Mouse (Mus musculus) T-cell, adult 2 months (primary cell): Measurements from ENCODE around the gene Ifit2.
"Not testable (repeated sequence)": the region's sequence is repeated elsewhere in the genome, so short reads cannot be mapped to it uniquely, and the experiment has no call there.

Source experiments
- DNase-seq: peaks from one replicate; pipeline ENCODE4 v3.0.0; 2022; ENCODE audit warnings: low spot score

Ifit2 gene

DNA sequence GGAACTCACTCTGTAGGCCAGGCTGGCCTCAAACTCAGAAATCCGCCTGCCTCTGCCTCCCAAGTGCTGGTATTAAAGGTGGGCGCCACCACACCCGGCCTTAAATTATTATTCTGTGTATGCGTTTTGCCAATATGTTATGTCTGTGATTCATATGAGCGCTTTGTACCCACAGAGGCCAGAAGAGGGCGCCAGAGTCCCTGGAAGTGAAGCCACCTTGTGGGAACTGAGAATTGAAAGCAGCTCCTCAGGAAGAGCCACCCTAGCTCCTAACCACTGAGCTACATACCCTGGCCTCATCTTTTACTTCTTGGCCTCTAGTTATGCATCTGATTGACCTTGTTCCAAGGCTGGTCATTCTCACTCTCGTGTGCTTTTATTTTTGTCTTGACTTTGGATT, 2.5 kb upstream of the Ifit2 start:
- peak; percentile 83 for DNase-seq

DNA sequence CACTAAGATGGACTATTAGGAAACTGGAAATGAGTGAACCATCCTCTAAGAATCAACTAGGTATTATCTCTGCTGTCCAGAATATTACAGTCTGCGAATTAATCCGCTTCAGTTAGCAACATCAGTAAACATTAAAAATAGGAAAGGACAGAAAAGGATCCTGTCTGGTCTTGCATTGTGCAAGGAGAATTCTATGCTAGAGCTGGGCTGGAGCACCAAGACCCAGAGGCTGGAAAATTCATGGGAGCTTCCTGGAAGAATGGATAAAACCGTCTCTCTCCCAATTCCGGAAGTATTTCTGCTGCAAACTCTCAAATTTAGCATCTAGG, 325 bp upstream of the Ifit2 start:
- no peak for DNase-seq

DNA sequence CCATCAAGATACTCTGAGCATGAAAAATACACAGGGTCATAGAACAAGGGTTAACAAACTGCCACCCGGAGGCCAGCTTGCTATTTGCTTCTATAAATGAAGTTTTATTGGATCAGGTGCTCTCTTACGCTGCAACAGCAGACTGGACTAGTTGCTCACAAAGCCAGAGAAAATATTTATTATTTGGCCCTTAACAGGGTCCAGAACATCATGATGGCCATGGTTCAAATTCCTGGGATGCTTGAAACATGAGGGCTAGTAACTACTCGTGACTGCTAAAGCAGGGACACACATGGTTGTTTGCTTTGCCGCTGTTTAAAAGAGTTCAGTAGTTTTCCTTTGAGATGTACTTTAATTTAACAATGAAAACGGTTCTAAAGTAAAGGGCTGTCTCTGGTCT, 1.5 kb downstream of the Ifit2 start:
- DNase-seq = no peak

DNA sequence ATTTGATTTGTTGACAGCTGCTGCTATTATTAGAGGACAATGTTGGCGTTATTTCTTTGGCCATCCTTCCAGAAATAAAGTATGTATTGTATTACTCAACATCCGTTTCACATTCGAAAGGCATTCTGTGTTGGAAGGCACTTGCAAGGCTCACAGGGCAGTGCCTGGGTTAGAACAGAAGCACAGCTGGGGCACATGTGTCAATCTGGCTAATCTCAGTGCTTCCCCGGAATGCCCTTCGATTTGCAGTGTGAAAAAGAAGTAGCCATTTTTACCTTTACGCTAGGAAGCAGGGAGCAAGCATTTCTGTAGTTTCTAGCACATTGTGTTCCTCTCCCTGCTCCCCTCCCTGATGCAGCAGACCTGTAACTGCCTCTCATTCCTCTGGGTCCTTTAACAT, 2.5 kb downstream of the Ifit2 start:
- DNase-seq = no peak

DNA sequence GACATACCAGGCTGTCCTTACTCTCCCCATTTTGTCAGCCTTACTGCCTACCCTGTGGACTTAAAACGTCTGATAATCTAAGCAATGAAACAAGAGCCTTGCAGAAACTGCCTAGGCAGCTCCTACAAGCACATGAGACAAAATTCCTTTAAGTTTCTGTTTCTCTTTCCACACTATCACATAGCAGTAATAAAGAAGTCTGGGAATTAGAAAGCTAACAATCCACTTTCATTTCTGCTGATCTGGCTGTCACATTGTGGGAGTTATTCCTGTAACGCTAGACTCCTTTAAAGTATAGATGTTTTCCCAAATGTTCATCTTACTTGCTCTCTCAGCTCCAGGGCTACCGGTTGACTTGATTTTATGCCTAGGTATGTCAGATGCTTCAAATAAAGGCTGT, 3.0 kb downstream of the Ifit2 start:
- no peak for DNase-seq

DNA sequence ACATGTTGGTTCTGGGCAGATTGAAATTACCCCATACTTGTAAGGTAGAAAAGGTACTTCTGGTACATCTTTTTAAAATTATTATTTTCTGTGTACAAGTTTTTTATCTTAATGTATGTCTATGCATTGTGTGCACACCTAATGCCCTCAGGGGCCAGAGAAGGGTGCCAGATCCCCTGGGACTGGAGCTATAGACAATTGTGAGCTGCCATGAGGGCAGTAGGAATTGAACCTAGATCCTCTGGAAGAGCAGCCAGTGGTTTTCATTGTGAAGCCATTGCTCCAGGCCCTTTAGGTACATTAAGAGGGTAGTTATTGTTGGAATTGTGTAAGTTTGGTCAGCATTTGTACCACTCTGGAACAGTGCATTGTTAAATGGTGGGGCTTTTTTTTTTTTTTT, 3.6 kb downstream of the Ifit2 start:
- no peak for DNase-seq

DNA sequence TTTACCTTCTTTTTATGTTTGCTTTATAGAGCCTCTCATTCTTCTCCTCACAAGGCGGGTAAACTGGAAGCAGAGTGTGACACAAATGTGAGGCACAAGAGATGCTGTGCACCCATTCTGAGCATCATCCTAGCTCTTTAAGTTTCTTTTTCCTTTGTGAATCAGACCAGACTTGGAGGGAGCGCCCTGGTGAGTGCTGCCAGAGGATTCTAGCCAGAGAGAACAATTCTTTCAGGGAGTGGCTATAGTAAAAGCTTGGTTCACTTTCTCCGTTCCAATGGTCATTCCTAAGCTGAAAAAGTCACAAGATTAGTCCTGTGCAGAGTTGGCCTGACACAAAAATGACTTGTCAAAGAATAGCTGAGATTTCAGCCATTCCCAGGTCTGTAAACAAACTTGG, 6.1 kb downstream of the Ifit2 start:
- no peak for DNase-seq

DNA sequence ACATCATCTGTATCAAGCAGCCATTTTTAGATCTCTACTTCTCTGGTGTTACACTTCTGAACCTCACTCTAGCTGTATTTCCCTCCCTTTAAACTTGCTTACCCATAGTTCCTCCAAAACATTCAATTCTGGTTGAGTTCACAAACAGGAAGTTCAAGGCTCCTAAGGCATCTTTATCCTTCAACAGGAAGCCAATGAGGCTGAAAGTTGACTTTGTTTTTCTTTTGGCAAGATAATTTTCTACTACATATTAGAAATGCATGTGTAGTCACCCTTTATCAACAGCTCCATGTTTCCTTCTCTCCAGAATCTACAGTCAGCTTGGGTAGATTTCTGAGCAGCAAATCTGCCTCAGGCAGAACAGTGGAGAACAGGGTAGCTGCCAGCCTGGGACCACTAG, 12.1 kb downstream of the Ifit2 start:
- no peak for DNase-seq

DNA sequence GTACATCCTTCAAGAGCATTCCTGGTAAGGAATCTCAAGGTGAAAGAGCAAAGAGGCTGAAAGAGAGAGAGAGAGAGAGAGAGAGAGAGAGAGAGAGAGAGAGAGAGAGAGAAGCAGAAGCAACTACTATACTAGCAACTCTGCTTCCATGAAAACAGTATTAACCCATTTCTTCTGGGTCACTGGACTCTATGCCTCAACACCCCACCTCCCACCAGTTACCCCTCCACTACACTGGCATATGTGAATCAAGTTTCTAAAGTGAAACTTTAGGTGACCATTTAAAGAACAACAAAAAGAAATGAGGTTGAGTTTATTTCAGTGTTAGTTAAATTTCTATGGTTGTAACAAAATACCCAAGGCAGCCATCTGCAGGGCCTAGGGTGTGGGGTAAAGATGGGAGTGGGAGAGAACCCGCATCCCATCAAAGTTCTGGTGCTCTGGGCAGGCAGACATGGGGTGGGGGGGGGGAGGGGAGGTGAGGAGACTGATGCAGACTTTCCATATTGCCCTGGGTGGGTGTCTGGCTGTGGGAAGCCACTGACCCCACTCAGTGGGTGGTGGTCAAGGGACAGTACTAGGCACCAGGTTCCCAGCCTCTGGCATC, 15.8 kb downstream of the Ifit2 start:
- DNase-seq = no peak

DNA sequence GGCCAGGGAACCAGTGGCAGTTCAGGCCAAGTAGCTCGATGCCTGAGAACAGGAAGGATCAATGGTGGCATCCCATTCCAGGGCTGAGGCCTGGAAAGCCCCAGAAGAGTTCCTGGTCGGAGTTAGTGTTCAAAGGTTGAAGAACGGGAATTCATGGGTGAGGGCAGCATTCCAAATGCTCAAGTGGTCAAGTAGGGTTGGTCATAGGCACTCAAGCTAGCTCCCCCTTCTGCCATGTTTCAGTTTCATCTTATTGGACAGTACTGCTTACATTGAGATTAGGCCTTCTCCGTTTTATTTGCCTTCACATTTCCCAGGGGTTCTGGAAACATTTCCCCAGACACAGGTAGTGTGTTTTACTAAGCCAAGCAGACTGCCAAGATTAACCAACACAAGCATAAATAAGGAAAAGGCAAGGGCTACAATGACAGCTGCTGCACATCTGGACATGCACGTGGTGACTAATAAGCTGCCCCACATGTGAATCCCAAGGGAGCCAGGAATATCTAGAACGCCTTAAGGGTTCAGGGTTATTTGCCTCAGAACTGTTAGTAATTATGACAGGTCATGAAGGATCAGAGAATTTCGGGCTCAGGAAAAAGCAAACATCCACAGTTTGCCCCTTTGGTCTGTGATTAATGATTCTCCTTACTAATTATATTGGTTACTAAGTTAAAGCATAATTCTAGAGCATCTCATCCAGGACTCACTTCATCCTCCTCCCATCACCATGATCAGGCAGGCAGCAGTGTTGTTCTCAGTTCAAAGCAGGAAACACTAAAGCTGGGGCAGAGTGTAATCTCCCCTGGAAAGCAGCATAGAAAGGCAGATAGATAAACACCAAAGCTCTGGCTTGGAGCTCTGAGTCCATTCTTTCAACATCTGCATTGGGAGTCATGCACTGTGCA, 18.7 kb downstream of the Ifit2 start:
- no peak for DNase-seq

DNA sequence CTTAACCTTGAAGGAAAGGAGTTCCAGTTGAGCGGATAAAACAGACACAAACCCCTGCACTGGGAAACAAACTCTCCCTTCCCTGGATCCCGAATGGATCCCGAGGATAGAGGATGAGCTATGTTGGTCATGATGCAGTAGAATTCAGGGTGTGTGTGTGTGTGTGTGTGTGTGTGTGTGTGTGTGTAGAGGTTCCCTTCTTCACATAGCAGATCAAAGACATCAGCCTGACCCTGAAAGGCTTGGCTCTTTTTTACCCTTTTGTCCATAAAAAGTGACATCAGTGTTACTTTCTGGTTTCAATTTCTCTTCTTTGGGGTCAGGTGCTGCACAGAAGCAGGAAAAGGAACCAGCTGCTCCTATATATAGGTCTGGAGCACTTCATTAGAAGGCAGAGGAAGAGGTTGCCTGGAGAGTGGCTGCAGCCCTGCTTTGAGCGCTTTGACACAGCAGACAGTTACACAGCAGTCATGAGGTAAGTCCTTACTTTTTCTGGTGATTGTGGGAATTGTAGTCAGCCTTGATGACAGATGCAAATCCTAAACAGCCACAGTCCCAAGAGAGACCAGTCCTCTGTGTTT, 19.5 kb downstream of the Ifit2 start:
- peak; percentile 26 for DNase-seq

DNA sequence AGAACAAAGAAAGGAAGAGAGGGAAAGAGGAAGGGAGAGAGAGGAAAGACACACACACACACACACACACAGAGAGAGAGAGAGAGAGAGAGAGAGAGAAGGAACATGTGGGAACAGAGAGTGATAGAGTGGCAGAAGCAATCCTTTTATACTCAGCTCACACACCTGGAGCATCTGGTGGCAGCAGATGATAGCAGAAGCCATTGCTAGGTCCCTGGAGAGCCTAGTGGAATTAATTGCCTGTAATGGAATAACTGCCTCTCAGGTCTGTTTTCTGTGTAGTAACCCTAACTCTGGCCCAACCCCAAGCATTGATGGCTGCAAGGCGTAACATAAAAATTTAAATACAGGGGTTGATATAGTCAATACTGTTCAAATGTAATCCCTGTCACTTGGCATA, 20.6 kb downstream of the Ifit2 start:
- no peak for DNase-seq

DNA sequence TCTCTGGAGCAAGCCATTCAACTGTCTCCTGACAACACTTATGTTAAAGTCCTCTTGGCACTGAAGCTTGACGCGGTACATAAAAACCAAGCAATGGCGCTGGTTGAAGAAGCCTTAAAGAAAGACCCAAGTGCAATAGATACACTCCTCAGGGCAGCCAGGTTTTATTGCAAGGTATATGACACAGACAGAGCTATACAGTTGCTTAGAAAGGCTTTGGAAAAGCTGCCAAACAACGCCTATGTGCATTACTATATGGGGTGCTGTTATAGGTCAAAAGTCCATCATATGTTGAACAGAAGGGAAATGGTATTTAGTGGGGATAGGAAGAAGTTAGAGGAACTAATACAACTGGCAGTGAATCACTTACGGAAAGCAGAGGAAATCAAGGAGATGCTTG, 23.2 kb downstream of the Ifit2 start:
- no peak for DNase-seq

DNA sequence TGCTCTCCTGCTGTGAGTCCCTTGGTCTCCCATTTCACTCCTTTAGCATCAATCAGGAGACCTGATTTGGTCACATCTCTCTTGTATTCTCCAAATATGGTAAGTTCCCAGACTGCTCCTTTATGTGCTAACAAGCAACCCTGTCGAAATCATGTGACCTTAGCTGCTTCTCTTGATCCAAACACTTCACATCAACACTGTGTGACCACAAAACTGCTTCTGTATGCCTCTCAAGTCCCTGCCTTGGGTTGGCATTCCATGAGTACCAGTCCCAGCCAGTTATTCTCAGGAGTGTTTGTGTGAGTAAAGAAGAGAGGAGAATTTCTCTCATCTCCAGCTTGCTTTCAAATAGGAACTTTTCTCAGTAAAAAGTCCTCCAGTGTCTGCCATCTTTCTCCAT, 26.6 kb downstream of the Ifit2 start:
- DNase-seq = no peak

DNA sequence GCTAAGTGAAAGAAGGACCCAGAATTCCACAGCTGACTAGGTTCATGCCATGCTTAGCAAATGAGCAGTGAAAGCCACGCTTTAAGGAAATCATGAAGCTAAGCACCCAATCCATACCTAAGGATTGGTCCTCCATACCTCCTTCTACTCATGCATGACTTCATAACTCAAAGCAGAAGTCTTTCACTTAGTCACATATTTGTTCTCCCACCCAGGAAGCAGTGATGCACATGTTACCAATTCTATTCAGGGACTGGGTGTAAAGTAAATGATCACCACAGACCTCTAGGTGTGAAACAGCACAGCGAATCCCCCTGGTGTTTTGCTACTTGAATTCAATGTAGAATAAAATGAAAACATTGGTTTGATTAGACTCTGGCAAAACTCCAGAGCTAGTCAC, 32.2 kb downstream of the Ifit2 start:
- DNase-seq = not testable (repeated sequence)

DNA sequence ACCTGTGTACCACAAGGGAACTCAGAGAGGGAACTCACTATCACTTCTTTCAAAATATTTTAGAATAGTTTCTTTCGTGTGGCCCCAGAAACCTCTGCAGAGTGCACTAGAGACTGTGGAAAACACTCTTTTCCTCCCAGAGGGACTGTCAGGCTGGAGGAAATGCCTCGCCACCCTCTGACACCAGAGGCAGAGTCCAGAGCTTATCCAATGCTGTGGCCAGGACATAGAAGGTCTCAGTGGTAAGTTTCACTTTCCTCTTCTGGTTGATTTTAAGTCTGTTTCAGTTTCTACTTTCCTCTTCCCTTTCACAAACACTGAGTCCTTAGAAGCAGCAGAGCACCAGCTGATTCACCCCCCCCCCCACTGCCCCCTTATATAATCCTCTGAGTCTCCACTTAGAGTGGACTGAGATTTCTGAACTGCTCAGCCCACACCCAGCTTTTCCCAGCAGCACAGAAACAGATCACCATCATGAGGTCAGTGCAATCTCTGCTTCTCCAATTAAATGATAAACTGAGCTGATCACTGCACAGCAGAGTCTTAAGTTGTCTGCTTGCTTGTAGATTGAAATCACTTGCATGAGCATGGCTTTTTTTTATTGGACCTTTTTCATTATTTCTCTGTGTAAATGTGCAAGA, 32.8 kb downstream of the Ifit2 start, which contains the start of gene Ifit3:
TSS of gene Ifit3 (plus strand) at position 406 of the 641 bp plus-strand sequence.
- not testable (repeated sequence) for DNase-seq

DNA sequence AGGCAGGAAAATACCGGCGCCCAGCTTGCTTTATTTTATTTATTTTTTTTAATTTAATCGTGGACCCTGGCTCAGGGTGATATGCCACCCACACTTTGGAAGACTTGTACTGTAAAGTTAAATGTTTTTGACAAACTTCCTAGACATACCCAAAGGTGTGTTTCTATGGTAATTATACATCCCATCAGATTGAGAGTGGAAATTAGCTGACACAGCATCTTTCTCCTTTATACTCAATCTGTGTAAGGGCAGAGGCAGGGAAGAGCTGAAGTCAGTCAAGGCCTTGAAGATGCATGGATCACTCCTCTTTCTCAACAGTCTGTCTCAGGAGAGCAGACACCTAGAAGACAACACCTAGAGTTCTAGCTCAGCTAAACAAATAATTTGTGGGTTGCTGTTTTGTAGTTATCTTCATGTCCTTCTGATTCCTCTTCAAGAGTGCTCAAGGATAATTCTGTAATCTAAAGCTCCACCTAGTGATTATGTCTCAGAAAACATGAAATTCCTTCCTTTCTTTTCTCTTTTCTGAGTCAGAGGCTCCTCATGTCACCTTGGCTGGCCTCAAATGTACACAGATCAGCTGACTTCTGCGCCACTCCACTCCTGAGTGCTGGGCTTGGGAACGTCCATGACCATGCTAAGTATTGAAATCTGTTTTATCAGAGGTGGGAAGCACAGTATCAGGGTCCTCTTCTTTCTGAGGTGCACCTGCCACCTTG, 35.4 kb downstream of the Ifit2 start:
- DNase-seq = not testable (repeated sequence)

DNA sequence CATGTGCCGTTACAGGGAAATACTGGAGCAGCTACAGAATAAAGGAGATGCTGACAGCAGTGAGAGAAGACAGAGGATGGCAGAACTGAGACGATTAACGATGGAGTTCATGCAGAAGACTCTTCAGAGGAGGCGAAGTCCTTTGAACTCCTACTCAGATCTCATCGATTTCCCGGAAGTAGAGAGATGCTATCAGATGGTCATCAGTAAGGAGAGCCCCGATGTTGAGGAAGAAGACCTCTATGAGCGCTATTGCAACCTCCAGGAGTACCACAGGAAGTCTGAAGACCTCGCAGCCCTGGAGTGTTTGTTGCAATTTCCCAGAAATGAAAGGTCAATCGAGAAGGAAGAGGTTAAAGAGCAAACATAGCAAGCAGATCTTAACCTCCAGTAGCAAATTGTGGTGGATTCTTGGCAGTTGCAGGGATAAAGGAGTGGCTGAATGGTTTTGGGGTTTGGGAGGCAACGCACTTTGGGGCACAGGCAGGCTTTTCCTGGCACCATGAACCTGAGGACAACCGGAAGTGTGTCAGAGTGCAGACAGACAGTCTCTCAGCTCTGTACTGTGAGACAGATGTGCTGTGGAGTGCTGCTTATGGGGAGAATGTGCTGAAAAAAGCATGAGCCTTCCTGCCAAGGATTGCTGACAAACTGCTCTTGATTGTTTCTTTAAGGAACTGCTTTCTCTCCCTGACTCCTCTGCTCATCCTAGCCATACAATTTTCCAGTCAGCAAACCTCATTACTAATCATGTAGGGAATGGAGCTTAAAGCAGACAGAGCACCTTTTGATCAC, 37.6 kb downstream of the Ifit2 start:
- DNase-seq = peak; percentile 38

DNA sequence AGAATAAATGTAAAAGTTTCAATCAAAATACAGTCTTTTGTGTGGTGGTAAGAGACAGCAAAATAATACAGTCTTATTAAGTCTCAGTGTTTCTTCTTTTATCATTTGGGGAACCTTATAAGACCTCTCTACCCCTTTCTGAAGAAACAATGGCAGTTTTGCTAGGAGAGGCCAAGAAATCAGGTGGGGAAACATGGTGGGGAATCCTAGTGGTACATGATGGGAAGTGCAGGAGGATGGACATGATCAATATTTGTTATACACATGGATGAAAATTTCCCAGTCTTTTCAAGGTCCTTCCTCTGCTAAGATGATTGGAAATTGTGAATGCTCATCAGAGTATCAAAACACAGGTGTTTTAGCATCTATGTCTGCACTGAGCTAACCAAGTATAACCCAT, 38.5 kb downstream of the Ifit2 start:
- DNase-seq = no peak

DNA sequence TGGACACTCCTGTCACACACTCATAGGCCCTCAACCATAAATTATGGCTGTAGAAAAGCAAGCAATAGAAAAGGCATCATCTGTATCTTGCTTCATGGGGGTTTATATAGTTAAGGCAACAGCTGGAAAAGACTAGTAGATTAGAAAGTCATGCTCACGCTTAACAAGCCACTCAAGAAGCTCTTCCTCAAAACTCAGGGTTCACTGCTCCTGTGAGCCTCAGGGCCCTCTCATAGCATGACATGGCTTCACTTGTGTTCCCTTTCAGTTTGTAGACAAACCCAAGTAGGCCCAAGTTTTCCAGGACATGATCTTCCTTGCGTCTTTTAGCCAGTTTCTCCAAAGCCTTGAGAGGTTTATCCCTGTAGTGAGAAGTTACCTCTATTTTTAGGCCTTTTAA, 43.0 kb downstream of the Ifit2 start:
- DNase-seq = no peak

DNA sequence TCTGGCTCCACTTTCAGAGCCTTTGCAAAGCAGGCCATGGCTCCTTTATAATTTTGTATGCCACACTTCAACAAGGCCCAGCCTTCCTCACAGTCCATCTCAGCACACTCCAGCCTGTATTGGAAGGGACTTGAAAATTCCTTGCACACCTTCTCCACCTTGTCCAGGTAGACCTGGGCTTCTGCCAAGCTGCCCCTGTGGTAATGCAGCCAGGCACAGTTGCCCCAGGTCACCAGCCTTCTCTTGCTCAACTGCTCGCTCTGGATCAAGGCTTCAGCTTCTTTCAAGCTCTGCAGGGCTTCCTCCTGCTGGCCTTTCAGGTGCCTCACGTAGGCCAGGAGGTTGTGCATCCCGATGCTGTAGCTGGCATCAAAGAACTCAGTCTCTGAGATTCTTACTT, 44.0 kb downstream of the Ifit2 start:
- not testable (repeated sequence) for DNase-seq
